Mouse (Mus musculus): ENCODE measurements at regions not wholly inside any gene's neighbourhood (a gene's known extent, or its start where the extent isn't known, plus 50 kb on each side); places are given as distances from the start of the nearest gene placed in this dataset.

DNA sequence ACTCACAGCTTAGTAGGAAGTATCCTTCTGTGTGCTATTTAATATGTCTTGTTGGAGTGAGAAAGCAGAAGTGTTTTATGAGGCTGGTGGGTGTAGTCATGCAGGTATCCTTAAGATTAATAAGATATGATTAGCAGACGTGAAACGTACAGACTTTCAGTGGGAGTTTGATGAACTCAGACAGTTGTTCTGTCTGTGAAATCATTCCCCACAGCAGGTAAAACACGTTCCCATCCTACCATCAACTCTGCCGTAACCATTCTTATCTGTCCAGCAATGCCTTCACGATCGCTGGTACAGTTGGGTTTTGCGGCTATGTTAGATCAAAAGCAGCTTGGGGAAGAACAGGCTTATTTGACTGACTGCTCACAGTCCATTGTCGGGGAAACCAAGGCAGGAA, 332.3 kb downstream of the Med10 start:
- no peak for DNase-seq

DNA sequence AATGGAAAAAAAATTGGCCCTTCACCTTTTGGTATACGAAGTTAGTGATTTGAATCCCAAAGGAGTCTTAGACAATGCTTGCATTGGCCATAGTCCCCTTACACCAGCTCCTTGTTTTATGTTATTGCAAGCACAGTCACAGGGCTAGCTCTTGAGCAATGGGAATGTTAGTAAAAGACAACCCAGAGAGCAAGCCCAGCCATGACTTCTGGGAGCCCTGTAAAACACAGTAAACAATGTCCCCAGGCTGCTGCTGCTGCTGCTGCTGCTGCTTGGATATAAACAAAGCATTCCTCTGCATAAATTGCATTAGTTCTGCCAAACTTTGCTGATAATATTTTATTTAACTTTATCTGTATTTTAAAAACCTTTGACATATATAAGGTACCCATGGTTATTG, 334.0 kb downstream of the Med10 start:
- DNase-seq: no peak

DNA sequence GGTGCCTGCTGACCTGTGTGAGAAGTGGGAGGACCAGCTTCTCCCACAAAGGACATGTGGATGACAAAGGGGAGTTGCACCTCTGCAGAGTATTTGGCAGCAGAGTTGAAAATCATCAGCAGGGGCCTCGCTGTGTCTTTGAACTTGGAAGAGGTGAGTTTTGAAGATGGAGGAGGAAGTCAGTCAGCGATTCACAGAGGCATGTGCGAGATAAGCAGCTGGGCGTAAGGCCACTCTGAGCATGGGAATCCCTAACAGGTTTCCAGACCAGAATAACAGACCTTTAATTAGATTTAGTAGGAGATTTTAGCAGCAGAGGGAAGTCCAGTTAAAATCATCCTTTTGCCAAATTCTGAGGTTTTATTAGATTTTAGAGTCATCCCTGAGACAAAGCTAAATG, 342.3 kb downstream of the Med10 start:
- DNase-seq: no peak

DNA sequence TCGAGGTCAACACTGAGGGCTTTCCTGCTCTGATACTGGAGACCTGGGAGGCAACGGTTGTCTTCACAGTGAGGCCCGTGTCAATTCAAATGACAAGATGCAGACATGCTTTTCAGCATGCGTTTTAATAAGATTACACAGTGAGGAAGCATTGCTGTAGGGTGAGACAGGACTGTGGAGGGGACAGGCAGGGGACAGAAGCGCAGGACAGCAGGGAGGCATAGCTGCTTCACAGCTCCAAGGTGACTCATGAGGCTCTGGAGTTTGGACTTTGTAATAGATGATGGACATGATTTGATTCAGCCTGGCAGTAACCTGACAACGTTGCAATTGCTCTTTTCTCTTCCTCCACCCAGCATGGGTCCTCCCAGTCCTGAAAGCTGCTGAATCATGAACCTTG, 343.3 kb downstream of the Med10 start:
- DNase-seq: no peak

DNA sequence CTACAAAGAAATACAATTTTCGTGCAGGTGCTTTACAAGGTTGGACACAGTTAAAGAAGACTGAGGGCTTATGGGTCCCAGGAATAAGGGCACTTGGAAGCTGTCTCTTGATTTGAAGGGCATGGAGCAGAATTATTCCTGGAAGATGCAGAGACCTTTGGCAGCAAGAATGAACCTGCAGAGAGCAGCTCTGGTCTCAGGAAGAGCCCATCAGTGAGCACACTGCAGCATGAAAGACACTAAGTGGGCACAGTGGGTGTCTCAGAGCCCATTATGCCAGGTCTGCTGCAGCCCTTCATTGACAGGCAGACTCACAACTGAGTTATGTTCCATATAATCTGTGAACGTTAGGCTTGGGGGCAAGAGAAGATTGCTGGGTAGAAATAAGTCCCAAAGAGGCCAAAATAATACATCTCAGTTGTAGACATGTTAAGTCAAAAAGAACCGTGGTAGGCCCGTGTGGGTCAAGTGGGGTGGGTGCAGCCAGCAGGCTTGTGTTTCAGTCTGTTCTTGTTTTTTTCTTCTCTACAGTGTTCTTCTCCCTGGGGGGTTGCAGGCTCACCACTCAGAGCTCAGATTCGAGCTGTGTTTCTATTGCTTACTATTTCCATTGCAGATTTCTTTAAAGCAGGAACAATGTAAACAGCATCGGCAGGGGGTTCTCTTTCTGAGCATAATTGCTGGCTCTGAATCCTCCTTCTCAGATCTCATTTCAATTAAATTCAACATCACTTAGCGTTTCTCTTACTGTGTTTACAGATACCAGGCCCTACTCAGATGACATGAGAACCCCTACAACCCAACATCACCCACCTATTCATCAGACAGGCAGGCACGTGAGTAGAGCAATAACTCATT, 347.1 kb downstream of the Med10 start:
- DNase-seq: no peak

DNA sequence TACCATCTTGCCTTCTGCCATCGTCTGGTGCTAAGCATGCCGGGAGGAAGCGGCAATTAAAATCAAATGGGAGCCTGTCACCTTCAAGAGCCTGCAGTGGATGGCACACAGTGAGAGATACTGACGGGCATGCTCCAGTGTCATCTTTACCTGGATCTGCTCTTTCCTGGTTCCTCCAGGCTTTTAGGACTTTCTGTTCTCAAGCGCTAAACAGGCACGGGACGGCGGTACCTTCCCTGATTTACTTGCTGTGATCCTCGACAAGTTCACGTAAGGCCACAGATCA, 347.6 kb downstream of the Med10 start:
- no peak for DNase-seq

DNA sequence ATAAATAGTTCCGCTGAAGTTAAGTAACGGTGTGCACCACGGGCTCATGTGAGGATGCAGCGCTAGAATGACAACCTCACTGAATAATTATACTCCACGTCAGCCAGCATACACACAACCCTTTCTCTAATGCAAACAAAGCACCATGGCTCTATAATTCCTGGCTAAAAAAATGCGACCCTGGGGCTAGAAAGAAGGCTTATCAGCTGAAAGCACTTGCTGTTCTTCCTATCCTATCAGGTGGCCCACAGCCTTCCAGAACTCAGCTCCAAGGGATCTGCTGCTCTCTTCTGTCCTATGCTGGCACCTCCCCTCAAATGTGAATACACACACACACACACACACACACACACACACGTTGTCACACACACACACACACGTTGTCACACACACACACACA, 350.9 kb downstream of the Med10 start:
- no peak for DNase-seq

DNA sequence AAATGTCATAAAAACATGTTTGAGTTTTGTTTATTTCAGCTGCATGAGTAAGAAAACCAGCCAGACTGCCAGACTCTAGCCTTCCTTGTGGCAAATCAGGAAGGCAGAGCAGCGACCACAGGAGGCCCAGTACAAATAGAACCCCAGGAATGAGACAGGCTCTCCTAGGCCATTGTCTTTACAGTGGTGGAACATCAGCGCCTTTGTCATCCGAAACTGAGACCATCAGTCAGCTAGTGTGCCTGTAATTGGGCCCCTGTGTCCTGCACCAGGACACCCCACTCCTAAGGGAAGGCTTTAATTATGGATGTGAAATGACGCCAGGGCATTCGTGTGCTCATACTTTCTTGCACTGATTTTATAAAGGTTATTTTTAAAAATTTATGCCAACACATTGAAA, 353.4 kb downstream of the Med10 start:
- no peak for DNase-seq

DNA sequence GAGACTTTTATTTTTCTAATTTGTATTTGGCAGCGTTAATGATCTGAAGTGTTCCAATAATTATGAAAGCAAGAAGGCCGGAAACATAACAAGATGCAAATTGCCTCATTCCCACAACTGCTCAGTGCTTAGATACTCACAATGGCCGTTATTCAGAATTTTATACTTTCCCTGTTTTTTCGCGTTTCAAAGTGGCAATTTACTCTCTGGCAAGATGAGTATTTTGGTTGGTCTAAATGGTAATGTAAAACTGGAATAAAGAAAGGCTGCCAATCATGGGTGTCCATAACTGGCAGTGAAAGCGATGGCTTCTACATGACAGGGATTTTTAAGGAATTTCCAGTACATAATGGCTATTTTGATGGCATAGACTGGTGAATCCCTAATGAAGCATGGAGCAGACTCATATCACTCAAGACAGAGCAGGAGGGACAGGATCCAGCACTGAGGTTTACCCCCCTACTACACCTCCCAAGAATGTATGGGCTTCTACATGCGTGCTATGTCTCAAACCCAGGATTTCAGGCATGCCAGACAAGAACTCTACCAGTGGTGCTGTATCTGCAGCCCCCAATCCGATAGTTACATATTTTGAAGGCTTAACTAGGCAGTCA, 354.9 kb downstream of the Med10 start:
- no peak for DNase-seq

DNA sequence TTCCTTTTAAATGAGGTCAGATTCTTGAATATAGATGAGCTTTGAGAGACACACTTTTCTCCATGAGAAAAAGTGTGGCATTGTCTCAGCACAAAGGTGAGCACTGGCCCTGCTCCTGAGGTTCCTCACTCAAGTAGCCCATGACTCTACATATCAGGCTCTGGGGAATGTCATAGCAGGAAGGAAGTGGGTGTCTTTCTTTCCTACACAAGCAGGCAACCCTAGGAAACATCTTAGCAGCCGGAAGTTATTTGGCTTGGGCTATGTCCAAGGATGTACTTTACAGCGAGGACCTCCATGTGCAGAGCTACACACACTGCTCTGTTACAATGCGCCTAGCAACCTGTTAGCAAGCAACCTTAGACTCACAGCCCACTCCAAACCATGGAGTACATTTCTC, 356.9 kb downstream of the Med10 start:
- DNase-seq: no peak

DNA sequence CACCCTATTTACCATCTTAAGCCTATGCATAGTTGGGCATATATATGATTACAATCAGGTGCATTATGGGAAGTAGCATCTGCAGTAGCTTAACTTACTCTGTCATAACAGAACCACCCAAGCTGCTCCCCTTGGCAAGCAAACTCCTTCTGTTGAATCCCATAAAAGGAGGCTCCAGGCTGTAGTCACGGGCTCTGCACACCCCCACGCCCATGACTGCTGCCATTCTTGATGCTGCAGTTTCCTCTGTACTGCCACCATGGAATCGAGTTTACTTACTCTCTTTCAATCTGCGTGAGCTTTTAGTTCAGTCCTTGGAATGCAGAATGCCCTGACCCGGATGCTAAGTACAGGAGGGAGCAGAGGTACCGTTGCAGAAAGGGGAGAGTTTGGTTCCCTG, 357.4 kb downstream of the Med10 start:
- no peak for DNase-seq

DNA sequence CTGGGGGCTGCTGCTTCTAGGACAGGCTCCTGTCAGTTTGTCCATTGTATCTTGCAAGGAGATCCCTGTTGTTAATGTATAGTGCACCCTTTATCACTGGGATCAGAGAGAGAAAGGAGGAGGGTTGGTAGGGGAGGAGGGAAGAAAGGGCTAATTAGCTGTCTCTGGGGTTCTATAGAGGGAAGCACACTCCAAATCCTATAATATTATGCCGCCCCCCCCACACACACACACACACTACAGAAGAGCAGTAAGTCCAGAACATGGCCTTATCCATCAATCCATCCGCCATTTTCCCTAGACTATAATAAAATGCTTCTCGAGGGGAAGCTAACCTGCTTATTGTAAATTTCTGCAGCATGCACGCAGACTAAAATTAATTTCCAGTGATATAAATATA, 359.9 kb downstream of the Med10 start:
- DNase-seq: no peak

DNA sequence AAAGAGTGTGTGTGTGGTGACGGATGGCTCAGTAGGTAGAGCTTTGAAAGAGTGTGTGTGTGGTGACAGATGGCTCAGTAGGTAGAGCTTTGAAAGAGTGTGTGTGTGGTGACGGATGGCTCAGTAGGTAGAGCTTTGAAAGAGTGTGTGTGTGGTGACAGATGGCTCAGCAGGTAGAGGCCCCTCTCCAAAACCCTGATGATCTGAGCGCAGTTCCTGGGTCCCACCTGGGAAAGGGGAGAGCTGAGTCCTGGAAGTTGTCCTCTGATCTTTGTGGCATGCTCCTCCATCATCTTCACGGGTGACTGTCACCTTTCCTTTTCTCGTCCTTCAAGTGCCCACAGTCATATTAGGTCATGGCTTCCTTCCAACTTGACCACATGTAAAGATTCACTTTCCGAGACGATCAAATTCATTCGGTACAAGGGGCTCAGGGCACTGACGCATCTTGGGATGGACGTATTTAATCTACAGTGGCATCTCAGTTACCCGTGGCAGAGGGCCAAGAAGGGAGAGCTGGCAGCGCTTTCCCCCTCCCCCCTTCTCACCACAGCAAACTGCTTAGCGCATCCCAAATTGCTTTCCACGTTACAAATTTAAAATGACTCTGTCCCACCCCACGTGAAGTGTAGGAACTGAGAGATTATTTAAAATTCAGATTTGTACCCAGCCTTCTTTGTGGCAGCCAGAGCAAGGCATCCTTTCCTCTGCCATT, 363.5 kb downstream of the Med10 start:
- DNase-seq: no peak

DNA sequence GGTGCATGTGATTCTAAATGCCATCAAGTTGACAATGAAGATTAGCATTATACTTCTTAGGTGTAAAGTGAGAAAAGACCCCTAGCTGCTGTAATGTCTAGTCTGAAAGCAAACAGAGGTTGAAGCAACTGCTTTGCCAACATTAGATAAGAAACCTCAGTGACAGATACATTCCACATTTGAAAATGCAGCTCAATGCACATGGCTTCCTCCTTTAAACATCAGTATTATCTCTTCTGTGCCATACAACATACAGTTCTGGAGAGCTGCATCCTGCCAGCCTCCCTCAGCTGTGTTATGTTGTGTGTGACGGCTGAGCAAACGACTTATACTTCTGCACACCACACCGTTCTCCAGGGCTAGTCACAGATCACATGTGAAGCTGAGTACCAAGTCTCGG, 365.6 kb downstream of the Med10 start:
- no peak for DNase-seq

DNA sequence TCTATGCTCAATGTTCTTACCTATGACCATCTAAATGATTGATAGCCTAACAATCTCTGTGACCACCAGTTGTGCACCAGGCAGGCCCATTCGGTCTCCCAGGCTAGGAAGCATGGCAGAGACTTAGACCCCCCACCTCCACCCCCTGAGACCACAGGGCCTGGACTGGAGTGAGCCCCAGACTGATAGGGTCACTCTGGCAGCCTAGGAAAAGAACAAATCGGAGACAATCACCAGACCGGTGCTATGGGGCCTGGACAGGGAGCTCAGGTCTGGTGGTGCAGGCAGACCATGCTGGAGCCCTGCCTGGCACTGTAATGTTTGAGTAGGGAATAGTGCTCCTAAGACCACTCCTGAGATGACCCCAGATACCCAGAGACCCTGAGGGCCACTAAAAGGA, 366.7 kb downstream of the Med10 start:
- no peak for DNase-seq

DNA sequence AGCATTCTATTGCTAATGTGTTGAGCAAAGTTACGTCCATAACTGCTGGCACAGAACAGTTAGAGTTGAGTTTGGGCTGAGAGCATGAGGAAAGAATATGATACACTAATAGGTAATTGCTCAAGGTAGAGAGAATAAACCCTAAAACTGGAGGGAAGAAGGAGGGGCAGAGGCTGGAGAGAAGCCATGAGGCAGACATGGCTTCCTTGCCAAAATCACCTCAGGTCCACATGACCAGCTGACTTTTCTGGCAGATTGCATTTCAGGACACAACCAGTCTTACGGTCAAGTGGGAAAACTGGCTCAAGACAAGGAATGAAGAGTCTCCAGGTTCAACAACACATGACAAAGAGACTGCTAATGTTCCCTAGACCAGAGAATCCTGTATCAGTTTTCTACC, 374.9 kb downstream of the Med10 start:
- DNase-seq: no peak

DNA sequence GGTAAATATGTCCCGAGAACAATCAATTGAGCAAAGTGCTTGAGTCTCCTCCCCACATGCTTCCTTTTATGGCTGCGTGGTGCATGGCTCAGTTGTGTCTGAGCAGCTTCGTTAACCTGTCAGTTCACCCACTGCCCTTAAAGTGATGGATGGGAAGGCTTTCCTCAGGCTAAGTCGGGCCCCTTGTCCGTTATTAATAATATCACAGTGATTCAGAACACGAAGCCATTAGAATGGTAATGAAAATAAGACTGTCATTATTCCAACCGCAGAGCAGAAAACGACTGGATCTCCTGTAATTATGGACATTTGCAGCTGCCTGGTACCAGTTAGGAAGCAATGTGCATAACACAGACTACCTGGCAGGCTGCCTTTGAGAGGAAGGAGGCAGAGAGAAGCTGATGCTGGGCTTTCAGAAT, 375.9 kb downstream of the Med10 start:
- no peak for DNase-seq

DNA sequence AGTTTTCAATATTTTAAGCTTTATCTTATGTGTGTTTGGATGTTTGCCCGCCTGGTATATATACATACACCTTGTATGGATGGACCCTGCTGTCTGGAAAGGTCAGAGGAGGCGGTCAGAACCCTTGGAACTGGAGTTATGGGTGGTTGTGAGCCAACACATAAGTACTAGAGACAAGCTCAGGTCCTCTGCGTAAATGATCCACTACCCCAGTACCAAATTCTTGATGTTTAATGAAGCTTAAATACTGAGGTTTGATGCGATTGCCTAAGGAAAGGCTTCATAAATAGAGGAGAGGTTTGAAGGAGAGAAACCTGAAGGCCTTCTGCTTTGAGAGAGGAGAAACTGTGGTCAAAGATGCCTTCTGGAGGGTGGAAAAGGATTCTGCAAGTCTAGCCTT, 388.8 kb downstream of the Med10 start:
- no peak for DNase-seq

DNA sequence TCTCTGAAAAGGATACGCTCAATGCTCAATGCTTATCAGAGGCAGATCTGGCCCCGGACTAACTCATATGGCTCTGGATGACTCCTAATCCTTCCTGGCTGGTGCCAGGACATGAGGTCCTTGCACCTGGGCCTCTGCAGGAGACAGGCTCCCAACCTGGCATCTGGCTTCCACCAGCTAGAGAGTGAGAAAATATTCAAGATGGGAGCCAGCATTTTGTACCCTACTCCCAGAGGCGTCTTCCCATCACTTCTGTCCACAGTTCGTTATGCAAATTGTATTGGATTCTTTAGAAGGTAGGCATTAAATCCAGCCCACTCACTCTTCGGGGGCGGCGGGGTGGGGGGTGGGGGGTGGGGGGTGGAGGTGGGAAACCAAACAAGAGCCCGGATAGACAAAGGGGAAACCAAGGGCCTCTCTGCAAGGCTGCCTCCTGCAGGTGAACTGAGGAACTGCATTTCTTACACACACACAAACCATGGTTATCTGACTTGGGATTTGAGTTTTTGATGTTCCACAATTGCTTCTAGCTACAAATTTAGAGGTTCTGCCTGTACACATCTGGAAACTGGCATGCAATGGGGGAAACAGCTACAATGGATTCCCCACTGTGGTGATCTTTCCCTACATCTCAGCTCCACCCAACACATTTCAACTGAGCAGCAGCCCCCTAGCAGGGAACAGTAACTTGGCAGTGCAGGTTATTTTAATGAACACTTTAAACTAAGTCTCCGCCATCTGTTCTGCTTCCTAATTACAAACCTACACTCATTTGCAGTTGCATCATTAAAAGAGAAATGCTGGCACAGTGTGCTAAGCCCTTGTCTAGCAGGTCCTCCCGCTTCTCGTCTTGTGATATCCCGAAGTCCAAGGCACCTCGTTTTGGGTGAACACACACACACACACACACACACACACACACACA, 390.2 kb downstream of the Med10 start:
- no peak for DNase-seq

DNA sequence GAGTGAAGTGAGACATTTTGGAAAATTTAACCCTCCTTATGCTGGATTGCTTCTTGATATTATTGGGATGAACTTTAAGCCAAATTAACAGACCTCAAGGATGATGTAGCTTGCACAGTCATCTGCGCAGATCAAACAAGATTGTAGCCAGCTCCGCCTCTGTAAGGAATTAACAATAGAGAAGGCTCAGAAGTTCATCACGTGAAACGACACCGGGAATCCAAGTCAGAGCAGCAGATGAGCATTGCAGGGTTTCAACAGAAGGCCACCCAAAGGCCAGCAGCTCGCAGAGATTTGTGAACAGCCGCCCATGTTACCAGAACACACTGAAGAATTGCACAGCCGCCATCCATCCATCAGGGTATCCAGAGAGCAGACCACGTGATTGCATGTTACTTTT, 391.1 kb downstream of the Med10 start:
- DNase-seq: no peak

DNA sequence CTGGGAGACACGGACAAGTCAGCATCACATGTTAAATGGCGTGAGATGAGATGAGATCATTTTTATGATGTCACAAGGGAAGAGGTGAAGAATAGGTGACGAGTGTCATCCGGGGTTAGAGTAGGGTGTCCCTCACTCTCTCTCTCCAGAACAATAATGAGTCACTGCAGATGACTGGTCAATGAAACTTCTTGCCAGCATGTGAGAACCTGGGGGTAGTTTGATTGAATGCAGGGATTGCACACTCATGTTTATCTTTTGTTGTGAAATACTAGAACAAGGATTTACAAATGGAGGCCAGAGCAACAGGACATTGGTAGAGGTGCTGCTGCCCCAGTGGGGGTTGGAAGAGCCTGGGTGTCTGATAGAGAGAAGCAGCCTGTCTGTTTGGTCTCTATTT, 393.7 kb downstream of the Med10 start:
- no peak for DNase-seq

DNA sequence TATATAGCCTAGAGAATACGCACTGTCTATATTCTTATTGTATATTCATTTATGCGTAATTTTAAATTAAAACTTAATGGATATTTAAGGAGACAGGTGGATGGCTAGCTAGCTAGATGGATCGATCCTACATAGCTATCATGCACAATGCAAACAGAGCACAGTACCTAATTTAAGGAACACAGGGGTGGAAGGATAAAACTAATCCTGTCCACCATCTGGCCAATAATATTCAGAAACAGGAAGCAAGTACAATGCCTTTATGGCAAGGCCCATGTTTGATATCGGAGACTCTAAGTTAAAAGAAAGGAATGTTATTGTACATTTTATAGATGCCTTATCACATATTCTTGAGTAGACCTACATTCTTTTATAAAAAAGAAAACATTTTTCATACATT, 396.4 kb downstream of the Med10 start:
- no peak for DNase-seq

DNA sequence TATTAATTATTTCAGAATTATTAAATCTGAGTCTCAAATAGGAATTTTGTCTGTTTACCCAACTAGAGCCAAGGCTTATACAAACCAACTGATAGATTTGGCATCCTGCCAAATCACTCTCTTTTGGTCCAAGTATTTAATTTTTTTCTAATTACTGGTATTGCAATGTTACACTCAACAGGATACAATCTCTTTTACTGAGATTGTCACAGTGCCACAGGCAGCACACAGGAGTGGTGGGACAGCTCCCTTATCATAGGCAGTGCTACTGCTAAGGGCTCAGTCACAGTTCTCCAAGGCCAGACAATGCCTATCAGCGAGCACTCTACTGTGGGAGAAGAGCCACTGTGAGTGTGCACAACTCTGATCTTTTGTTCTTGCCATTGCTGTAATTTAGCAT, 396.9 kb downstream of the Med10 start:
- no peak for DNase-seq
